Mouse (Mus musculus): ENCODE measurements around the gene Ogfr.

DNA sequence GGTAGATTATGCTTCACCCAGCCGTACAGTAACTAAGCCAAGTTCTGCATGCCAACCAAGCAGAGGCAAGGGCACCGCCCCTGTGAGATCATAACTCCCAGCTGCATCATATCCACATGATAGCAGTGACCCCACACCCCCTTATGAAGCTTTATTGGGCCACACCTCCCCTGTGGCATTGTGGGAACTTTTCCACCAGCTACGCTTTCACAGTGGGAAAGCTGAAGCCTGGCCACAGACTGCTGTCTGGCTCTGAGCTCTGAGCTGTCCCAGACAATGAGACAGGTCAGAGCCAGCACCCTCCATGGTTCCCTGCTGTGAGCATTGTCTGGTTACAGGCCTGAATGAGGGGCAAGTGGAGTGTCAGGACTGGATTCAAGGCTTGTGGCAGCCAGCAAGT, 8.0 kb upstream of the Ogfr start, which contains the start of gene Mrgbp:
- TF ChIP-seq POLR2A (IDR thresholded peaks at IDR 0.05; ENCODE audit: borderline replicate concordance, insufficient read depth, low read length) (no peak), CTCF (IDR thresholded peaks at IDR 0.05; ENCODE audit: borderline replicate concordance, insufficient read depth, low read depth, low read length) (no peak)
